Mouse (Mus musculus) kidney, adult 8-10 months (tissue): ENCODE data around the gene Nabp2.

Source experiments
- DNase-seq, 2 experiments: peaks; one replicate each; pipeline ENCODE4 v3.0.0; 2022

Nabp2 gene

GRCm38 (mm10) chr10:128411211-128412054 lies at the start of gene Nabp2, which contains the start of gene Rnf41:
TSS of gene Nabp2 (minus strand) at chr10:128411492.
TSS of gene Rnf41 (plus strand) at chr10:128411657.
- peak; percentile 96 to 97 for DNase-seq

GRCm38 (mm10) chr10:128460270-128460630 lies 49.0 kb upstream of the Nabp2 start:
- no peak for DNase-seq

- DNase-seq, result peak in 1 of 2 experiments; percentile 32
Measured at GRCm38 (mm10) chr10:128459409-128460269, 48.3 kb upstream of the Nabp2 start.

GRCm38 (mm10) chr10:128458719-128459408 lies 47.6 kb upstream of the Nabp2 start, which contains the start of gene Smarcc2:
TSS of gene Smarcc2 (plus strand) at chr10:128459248.
- peak; percentile 76 to 79 for DNase-seq

GRCm38 (mm10) chr10:128458348-128458718 lies 47.0 kb upstream of the Nabp2 start:
- DNase-seq, result peak; percentile 82 to 90

- DNase-seq, result peak; percentile 27 to 48
Measured at GRCm38 (mm10) chr10:128457676-128458075, 46.4 kb upstream of the Nabp2 start.

GRCm38 (mm10) chr10:128455280-128455679 lies 44.0 kb upstream of the Nabp2 start:
- peak; percentile 52 to 54 for DNase-seq

GRCm38 (mm10) chr10:128454471-128454870 lies 43.2 kb upstream of the Nabp2 start:
- DNase-seq, result no peak

- no peak for DNase-seq
Measured at GRCm38 (mm10) chr10:128451014-128451413, 39.7 kb upstream of the Nabp2 start.

- no peak for DNase-seq
Measured at GRCm38 (mm10) chr10:128445407-128445806, 34.1 kb upstream of the Nabp2 start.

GRCm38 (mm10) chr10:128444354-128444753 lies 33.1 kb upstream of the Nabp2 start:
- no peak for DNase-seq

- no peak for DNase-seq
Measured at GRCm38 (mm10) chr10:128442718-128443117, 31.4 kb upstream of the Nabp2 start.

- no peak for DNase-seq
Measured at GRCm38 (mm10) chr10:128441324-128442119, 30.2 kb upstream of the Nabp2 start.

GRCm38 (mm10) chr10:128440407-128440806 lies 29.1 kb upstream of the Nabp2 start:
- DNase-seq, result peak in 1 of 2 experiments; percentile 42

GRCm38 (mm10) chr10:128438675-128439279 lies 27.5 kb upstream of the Nabp2 start:
- DNase-seq, result no peak

GRCm38 (mm10) chr10:128436376-128436775 lies 25.1 kb upstream of the Nabp2 start:
- DNase-seq, result no peak

GRCm38 (mm10) chr10:128435873-128436272 lies 24.6 kb upstream of the Nabp2 start:
- DNase-seq, result no peak

GRCm38 (mm10) chr10:128435186-128435823 lies 24.0 kb upstream of the Nabp2 start:
- DNase-seq, result peak; percentile 90

GRCm38 (mm10) chr10:128434681-128435080 lies 23.4 kb upstream of the Nabp2 start:
- no peak for DNase-seq

- no peak for DNase-seq
Measured at GRCm38 (mm10) chr10:128433417-128433816, 22.1 kb upstream of the Nabp2 start.

- no peak for DNase-seq
Measured at GRCm38 (mm10) chr10:128429454-128429853, 18.2 kb upstream of the Nabp2 start.
